Mouse (Mus musculus) lung, postnatal 36 days (tissue): ENCODE results near the gene Nsl1.

Source experiments
- DNase-seq: peaks from one replicate; pipeline ENCODE4 v3.0.0; 2022; ENCODE audit warnings: mixed read lengths

Nsl1 gene

GRCm38 (mm10) chr1:191054870-191055532 is 7.8 kb upstream of the Nsl1 start:
- DNase-seq: no peak

- no peak for DNase-seq
Measured at GRCm38 (mm10) chr1:191055533-191055873, 7.3 kb upstream of the Nsl1 start.

GRCm38 (mm10) chr1:191057461-191057860 is 5.4 kb upstream of the Nsl1 start:
- no peak for DNase-seq

GRCm38 (mm10) chr1:191062241-191062780 is 501 bp upstream of the Nsl1 start:
- DNase-seq: no peak

- DNase-seq: no peak
Measured at GRCm38 (mm10) chr1:191063700-191064099, 888 bp downstream of the Nsl1 start.

GRCm38 (mm10) chr1:191064535-191064934 is 1.7 kb downstream of the Nsl1 start:
- no peak for DNase-seq

- DNase-seq: no peak
Measured at GRCm38 (mm10) chr1:191065188-191065587, 2.4 kb downstream of the Nsl1 start.

- peak; percentile 13 for DNase-seq
Measured at GRCm38 (mm10) chr1:191068377-191068776, 5.6 kb downstream of the Nsl1 start.

- no peak for DNase-seq
Measured at GRCm38 (mm10) chr1:191070259-191070658, 7.4 kb downstream of the Nsl1 start.

GRCm38 (mm10) chr1:191071613-191072012 is 8.8 kb downstream of the Nsl1 start:
- peak; percentile 11 for DNase-seq

- DNase-seq: no peak
Measured at GRCm38 (mm10) chr1:191072329-191072913, 9.6 kb downstream of the Nsl1 start.

- DNase-seq: peak; percentile 79
Measured at GRCm38 (mm10) chr1:191073001-191073400, 10.2 kb downstream of the Nsl1 start.

GRCm38 (mm10) chr1:191073486-191073885 is 10.7 kb downstream of the Nsl1 start:
- DNase-seq: no peak

GRCm38 (mm10) chr1:191075199-191075883 is 12.5 kb downstream of the Nsl1 start:
- peak; percentile 82 for DNase-seq

- no peak for DNase-seq
Measured at GRCm38 (mm10) chr1:191083230-191083629, 20.4 kb downstream of the Nsl1 start.

- peak; percentile 78 for DNase-seq
Measured at GRCm38 (mm10) chr1:191084951-191085559, 22.2 kb downstream of the Nsl1 start.

GRCm38 (mm10) chr1:191085597-191085996 is 22.8 kb downstream of the Nsl1 start:
- peak; percentile 57 for DNase-seq

GRCm38 (mm10) chr1:191086304-191086878 is 23.6 kb downstream of the Nsl1 start:
- DNase-seq: no peak

GRCm38 (mm10) chr1:191086960-191087359 is 24.1 kb downstream of the Nsl1 start:
- no peak for DNase-seq

GRCm38 (mm10) chr1:191087955-191088354 is 25.1 kb downstream of the Nsl1 start:
- no peak for DNase-seq

- no peak for DNase-seq
Measured at GRCm38 (mm10) chr1:191089355-191089754, 26.5 kb downstream of the Nsl1 start.

GRCm38 (mm10) chr1:191092050-191092449 is 29.2 kb downstream of the Nsl1 start:
- no peak for DNase-seq

- DNase-seq: no peak
Measured at GRCm38 (mm10) chr1:191093578-191093977, 30.8 kb downstream of the Nsl1 start.
